Mouse (Mus musculus) CD4-positive helper T cell, adult 2 months (primary cell): ENCODE results near the gene Osbpl2.

Experiments used
- DNase-seq: peaks from one replicate; pipeline ENCODE4 v3.0.0-alpha.2; 2012; ENCODE audit warnings: low read depth, missing footprints, low spot score

Gene Osbpl2

DNA sequence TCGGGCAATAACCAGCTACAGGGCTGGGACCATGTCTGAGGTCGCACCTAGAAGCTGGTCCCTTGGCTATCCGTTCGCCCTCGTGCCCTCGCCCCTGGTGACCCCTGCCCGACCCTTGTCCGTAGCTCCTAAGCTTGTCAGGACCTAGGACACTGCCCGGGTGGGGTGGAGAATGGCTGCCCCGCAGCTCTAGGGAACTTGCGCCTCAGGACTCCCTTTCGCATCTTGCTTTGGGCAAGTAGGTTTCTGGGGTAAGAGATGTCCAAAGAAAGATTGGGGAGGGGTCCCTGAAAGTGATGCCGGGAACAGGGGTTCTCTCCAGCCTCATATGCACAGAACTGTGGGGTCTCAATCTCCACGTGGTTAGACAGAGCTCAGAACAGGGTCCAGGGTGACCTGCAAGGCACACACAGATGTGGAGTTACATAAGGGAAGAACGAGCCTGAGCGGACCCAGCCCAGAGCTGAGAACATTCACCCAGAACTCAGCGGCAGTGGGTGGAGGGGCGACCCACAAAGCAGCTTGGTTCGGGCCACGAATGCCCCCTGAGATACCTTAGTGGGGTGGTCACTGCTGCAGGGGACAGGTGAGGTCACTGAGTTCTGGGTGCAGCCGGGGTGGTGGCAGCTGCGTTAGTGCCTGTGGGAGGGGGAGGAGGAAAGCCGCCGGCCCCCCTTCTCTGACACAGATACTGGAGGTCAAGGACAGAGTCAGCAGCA lies 14.3 kb upstream of the Osbpl2 start:
- no peak for DNase-seq

DNA sequence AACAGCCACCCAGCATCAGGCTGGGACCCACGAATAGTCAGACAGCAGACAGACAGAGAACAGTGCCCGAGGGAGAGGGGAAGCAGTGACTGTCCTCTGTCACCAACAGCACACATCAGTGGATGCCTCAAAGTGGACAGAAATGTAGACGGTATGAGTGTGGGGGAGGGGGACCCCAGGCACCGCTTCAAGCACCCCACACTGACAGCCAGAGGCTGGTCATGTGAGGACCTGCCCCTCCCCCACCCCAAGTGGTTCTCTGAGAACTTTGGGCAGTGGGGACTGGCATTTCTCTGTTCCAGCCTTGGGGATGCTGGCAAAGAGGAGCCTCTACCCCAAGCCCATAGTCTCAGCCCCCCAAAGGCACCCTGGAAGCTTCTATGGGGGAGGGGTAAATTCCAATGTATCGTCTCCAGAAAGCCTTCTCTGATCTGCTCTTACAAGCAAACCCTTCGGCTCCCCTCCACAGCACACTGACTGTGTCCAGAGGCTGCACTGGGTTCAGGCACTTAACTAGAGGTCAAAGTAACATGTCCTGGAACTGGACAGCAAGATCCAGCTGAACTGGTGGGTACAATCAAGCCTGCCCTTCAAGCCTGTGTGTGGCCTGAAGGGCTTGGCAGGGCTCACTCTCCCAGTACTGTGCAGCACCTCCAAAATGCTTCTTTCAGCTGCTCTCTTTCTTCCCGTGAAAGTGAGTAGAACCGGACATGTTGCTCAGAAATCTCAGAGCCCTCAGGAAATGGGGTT lies 13.5 kb upstream of the Osbpl2 start:
- no peak for DNase-seq

DNA sequence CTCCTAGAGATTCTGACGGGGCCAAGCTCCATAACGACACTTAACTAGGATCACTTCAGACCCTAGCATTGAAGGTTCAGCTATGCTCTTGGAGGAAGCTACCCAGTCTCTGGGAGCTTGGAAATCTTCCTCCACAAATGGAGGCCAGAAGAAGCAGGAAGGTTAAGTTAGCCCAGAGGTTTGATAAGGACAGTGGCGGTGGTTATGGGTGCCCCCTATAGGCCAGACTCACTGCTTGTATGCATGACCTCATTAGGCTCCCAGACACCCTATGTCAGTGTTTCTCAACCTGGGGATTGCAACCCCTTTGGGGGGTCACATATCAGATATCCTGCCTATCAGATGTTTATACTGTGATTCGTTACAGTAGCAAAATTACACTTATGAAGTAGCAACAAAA lies 12.0 kb upstream of the Osbpl2 start:
- DNase-seq, result peak; percentile 23

DNA sequence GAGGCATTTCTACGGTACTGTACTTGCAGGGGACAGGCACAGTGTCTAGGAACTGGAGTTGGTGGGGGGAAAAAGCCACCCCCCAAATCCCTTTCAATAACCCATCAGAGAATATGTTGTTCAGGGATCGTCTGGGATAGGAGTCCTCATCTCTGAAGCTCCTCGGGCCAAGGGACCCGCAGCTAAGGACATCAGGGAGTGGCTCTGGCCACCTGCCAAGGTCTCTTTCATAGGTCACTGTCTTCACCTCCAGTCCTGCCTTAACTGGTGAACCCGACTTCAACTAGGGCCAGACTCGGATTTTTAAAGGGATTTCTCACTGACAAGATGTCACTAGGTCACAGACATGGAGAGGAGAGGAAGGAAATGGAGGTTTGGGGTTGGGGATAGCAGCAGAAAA lies 10.8 kb upstream of the Osbpl2 start:
- DNase-seq, result no peak

DNA sequence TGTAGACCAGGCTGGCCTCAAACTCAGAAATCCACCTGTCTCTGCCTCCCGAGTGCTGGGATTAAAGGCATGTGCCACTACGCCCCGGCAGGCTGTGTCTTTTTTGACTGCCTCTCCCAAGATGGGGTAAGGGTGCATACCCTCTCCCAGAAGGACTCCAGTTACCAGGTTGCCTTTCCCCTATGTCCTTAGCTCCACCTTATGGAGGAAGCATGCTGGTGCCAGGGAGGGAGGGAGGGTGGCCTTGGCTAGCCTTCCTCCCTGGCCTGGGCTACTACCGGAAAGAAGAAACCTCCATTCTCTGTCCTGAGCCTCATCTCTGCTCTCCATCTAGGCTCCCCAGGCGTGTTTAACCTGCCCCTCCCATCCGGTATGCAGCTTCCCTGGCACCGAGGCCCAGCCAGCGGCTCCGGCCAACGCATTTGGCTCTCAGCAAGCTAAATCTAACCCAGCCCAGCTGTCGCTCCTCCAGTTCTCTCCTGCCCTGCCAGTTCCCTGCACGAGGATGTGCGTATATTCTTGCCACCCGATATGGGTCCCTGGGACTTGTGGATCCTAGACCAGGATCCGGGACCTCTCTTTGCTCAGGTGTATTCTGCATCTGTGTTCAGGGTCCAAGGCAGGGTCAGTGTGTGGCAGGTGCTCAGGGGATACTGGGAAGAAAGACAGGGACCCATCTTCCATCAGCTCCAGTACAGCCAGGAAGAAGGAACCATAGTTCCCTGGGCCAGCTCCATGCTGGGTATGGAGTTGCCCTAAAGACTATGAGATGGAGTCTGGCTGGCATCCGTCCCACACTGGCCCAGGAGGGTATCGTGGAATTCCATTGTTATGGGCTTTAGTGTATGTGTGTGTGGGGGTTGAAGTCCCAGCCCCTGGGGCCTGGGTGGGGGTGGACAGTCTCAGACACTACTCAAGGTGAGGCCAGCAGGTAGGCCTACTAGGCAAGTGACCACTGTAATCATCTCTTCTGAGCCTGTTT lies 4.9 kb upstream of the Osbpl2 start:
- DNase-seq, result no peak

DNA sequence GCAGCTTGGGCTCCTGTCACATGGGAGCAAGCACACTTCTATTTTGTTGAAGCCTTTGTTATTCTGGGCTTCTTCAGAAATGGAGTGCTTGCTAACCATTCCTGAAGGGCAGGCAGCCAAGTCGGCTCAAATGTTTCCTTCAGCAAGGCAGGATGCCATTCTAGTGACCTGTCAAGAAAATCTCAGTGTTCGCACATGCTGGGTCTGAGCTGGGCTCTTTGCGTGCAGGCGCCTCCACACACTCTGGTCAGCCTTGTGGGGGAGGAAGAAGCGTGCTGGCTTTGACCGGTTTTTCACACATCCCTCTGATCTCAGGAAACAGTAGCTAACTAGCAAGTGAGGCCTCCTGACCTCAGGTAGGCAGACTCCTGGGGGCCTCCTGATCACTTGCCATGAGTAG lies 3.8 kb upstream of the Osbpl2 start:
- no peak for DNase-seq

DNA sequence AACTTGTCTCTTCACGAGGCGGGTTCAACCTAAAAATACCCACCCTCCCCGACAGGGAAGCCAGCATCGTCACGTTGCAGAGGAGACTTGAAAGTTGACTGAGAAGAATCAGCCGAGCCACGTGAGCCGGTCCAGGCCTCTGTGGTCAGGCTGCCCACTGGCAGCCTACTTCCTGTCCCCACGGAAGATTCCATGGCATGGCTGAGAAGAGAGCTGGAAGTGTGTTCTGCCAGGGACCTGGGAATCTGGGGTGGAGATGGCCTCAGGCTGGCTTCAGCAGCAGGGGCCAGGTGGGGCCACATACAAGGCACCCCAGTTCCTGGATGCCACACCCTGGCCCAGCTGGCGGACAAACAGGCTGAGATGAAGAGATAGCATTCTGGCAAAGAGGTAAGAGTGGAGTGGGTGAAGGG lies 3.0 kb upstream of the Osbpl2 start:
- no peak for DNase-seq

DNA sequence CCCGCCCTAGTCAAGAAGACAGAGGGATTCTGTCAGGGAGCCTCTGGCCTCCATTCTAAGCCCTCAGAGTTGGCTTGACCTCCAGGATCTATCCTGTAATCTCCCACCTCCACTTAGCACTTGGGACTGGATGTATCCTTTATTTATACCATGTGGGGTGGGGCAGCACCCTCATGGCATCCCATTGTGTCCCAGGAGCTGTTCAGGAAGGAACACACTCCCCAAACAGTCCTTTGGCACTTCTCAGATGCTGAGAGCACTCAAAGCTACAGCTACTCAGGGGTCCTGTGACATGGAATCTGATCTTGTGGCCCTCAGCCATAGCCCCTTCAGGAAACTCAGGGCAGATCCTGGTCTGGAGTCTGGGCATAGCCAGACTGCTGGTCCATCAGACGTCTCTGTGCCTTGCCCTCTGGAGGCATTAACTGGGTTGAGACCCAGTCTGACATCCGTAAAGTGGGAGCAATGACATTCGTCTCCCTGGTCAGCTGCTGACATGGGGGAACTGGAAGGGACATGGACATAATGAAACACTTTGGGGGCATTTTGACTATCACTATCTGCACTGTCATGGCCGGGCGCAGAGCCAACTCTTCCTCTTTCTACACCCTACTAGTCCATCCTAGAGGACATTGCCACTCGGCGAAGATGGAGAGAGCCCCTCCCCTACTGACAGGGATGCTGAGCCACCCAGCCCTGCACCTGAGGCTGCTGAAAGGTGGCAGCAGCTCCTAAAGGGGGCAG lies 2.2 kb upstream of the Osbpl2 start:
- no peak for DNase-seq

DNA sequence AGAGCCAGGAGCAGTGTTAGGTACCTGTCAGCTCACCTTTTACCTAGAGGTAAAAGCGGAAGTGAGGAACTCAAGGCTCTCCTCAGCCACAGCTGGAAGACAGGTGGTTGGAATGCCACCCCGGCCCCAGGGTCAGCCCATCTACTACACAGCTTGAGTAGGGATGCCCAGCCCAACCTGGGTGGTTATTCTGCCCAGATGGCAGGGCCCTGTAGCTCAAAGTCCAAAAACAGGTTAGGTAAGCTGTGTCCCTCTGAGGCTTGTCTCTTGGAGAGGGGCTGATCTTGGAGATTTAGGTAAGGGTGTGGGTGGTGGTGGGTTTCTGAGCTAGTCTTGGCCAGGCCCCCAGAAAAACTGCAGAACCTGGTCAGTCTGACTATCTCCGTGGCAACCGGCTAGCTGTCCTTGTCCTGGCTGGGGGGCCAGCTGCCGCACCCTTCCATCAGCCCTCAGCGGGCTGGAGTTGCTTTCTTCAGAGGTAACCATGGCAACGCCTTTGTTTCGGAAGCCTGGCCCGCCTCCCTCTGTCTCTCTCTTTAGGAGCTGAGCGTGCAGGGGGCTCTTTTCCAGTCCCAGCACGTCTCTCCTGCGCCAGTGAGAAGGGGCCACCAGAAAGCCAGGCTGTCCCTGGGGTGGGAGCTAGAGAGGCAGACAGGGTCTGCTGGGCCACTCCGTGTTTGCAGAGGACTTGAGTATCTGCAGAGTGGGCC lies 1.5 kb upstream of the Osbpl2 start:
- peak; percentile 55 for DNase-seq

DNA sequence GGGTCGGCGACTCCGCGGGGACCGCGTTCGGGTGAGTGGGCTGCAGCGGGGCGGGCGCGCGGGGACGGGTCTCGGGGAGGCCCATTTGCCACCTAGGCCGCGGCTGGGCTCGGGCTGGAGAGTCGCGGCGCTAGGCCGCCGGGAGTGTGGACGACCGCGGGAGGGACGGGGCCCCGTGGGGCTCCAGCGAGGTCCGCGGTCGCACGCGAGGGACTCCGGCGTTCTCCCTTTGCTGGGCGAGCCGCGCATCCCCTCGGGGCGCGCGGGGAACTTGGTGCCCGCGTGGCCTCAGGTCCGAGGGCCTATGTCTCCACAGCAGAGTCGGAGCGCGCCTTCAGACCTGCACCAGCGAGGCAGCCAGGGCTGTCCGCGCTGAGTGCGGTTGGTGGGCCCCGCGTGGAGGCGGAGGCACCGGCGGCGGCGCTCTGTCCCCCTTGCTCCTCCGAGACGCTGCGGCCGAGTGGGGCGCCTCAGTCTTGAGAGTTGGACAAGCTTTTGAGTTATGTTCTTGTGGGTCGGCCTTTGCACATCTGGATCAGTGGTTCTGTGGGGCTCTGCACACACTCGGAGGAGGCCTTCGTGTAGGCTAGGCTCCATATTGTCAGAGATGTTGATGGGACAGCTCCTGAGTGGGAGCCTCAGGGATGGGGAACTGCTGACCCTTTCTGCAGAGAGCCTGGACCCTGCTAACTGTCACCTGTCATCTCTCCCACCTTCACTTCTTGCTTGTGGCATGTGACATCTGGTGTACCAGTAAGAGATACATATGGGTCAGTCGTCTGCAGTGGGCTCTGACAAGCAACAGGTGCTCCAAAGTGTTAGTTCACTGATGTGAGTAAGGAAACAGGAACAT lies 559 bp downstream of the Osbpl2 start:
- DNase-seq, result no peak

DNA sequence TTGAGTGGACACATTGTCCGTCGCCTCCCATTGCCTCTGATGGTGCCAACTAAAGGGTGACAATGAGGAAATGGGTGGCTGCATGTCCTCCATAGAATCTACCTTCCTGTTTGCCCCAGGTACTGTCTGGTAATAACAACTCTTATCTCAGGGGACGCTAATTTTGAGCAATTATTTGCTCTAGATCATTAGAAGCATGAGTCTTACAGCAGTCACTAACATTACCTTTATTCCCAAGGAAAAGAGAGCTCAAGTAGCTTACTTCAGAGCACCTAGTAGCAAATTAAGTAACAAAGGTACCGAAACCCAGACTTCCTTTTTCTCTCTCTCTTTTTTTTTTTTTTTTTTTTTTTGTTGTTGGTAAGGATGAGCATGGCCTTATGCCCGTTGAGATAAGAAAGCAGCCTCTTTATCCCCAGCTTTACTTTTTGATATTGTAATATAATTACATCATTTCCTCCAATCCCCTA lies 1.2 kb downstream of the Osbpl2 start:
- peak; percentile 27 for DNase-seq

DNA sequence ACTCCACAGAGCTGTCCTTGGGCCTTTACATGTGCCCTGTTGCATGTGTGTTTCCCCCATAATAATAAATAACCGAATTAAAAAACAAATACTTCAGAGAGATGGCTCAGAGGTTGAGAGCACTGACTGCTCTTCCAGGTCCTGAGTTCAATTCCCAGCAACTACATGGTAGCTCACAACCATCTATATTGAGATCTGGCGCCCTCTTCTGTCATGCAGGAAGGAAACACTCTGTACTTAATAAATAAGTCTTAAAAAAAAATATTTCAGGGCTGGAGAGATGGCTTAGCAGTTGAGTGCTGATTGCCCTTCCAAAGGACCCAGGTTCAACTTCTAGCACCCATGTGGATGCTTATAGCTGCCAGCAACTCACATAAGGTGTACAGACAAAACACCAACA lies 5.1 kb downstream of the Osbpl2 start:
- no peak for DNase-seq

DNA sequence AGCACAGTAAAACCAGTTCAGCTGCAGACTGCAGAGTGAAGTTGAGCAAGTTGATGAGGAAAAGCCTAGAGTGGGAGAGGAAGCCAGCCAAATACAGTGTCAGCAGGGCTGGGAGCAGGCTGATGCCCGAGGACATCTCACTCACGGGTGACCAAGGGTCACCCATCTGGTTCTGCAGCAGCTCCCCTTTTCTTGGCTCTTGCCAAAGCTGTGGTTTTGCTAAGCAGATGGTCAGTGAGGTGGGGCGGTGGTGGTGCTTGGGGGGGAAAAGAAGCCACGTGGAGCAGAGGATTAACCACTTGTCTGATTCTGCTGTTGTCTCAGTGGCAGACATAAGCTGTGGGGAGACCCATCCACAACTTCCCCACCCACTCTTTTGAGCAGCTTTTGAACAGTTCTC lies 7.1 kb downstream of the Osbpl2 start:
- DNase-seq, result no peak

DNA sequence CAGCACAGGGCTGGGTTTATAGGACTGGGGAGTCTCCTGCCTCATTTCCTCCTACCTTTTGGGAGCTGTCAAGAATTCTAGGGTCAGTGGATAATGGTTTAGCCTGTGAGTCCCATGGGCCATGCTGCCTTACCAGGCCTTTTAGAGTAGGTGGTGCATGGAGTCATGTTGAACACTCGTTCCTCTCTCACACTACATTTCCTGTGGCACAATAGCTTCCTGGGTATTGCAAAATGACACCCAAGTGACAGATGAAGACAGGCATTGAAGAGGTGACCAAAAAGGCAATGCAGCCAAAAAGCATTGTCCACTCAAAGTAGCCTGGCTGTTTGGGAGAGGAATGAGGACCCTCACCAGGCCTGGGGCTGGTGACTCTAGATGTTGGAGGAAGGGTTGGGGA lies 8.6 kb downstream of the Osbpl2 start:
- DNase-seq, result no peak

DNA sequence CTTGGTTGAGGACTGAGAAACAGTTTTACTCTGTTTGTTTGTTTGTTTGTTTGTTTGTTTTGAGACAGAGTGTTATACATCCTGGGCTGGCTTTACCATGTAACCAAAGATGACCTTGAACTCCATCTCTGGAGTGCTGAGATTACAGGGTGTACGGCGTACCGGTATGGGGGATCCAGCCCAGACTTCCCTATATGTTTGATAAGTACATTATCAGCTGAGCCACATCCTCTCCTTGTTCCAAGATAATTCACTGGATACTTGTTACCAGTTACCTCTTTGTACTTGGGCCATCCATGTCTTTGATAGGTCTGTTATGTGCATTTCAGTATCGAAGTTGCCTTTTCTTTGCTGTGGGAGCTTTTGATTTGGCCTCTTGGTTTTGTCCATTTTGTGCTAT lies 14.1 kb downstream of the Osbpl2 start:
- no peak for DNase-seq

DNA sequence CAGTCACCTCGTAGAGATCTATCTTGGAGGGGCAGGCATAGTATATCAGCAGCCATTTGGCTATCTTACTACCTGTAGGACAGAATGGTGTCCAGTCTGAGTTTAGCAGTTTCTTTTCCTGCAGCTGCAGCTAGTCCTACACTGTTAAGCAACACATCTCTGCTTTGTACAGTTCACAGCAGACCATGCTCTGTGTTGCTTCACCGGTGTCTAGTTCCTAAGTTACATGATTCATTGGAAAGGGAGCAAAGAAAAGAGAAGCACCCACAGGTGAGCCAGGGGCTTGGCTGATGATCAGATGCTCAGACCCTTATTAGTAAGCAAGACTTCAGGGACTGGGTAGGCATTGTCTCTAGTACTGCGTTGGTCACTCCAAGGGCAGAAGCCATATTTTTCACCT lies 14.8 kb downstream of the Osbpl2 start:
- DNase-seq, result no peak

DNA sequence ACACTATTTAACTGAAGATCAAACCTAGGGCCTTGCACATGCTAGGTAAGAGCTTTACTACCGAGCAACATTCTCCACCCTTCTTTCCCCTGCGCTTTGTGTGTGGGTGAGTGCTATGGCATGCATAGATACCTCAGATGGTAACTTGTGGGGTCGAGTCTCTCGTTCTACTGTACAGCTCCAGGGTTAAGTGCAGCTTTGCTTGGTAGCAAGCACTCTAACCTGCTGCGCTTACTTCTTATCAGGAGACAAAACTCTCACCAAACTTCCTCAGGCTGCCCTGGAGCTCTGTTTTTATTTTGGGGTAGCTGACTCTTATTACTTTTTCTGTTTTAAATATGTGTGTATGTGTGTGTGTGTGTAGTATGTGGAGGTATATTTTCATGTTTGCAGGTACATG lies 16.3 kb downstream of the Osbpl2 start:
- no peak for DNase-seq

DNA sequence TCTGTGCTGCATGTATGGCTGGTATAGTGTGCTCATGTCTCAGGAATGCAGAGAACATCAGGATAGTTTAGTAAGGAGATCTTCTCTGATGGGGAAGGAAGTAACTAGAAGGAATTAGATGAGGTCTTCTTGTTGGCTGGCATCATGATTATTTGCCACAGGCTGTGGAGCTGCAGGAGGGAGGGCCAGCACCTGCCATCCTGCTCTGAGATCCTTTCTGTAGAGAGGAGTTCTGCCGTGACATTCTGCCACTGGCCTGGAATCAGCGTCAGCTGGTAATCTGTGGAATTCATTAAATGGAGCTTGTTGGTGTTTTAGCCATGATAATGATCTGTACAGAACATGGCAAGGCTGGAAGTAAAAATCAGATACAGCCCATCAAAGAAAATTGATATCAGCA lies 27.0 kb downstream of the Osbpl2 start:
- no peak for DNase-seq

DNA sequence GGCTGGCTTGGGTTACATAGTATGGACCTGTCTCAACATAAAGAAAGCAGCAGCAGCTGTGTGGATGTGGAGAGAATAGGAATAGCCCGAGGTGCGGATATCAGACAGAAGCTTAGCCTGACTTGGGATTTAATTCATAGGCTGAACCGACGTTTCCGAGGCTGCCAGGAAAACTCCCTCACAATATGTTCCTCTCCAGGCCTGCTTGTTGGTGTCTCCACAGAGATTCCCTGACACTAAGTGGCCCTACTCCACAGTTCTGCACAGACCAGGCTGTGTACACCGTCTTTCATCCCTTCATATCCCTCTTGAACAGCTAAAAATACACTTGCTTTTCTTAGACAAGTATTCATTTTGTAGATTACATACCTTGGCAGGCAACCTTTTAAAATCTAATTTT lies 28.3 kb downstream of the Osbpl2 start:
- DNase-seq, result no peak

DNA sequence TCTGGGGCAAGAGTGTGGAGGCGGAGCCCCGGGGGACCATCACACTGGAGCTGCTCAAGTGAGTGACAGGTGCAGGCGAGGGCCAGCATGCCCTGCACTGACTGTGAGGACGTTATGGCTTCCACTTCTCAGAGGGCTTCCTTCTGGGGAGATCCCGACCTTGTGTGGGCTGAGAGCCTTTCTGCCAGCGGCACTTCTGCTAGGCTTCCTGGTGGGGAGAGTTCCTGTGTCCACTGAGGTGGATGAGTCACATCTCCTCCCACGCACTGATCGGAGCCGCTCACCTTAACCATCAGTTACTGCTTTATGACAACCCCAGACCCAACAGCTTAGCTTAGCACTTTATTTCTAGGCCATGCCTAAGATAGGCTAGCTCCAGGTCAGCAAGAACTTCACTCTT lies 29.4 kb downstream of the Osbpl2 start:
- DNase-seq, result no peak
